Mouse (Mus musculus) ovary, postnatal 36 days (tissue): Measurements from ENCODE around the gene Zfp174.
A peak's percentile ranks its signal among the peaks of the same experiment; 100 is the strongest.
"Not testable (repeated sequence)": the region's sequence is repeated elsewhere in the genome, so short reads cannot be mapped to it uniquely, and the experiment has no call there.

ENCODE experiments used
- DNase-seq: peaks from one replicate; pipeline ENCODE4 v3.0.0; 2022; ENCODE audit warnings: low spot score, mixed read lengths

Gene Zfp174

GRCm38 (mm10) chr16:3846711-3847518 is at the start of gene Zfp174:
Gene Zfp174, plus strand, starts transcription at chr16:3847268.
- DNase-seq = peak; percentile 89

- DNase-seq = no peak
Observed at GRCm38 (mm10) chr16:3808176-3808575, 38.9 kb upstream of the Zfp174 start.

DNA sequence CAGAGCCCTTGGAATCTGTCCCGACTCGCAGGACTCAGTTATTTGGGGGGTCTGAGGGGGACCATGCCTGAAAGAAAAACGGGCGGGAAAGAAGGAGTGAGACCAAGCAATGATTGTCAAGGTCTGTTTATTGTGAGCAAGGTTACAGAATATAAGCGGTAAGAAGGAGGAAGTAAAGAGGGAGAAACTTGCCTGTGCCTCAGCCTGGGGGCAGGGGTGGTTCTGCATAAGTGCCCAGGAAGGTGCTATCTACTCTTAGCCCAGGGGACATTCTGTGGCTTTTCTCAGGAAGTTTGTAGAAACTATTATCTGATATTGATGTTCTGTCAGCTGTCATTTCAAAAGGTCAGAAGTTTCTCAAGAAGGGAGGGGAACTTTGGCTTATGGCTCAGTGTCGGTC is 32.4 kb upstream of the Zfp174 start:
- not testable (repeated sequence) for DNase-seq

GRCm38 (mm10) chr16:3820202-3820601 is 26.9 kb upstream of the Zfp174 start:
- DNase-seq = no peak

DNA sequence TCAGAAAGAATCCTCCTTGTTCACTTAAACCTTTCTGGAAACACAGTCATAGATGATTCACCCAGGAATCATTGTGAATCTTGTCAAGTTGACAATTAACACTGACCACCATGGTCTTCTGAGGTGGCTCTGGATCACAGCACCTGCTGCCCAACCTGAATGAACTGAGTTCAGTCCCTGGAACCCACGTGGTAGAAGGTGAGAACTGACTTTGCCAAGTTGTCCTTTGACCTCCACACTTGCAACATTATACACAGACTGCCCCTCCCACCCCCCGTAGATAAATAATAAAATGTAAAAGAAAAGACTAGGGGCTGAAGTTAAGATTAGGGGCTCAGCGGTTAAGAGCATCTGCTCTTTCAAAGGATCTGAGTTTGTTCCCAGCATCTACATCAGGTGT is 19.0 kb upstream of the Zfp174 start:
- DNase-seq = no peak

DNA sequence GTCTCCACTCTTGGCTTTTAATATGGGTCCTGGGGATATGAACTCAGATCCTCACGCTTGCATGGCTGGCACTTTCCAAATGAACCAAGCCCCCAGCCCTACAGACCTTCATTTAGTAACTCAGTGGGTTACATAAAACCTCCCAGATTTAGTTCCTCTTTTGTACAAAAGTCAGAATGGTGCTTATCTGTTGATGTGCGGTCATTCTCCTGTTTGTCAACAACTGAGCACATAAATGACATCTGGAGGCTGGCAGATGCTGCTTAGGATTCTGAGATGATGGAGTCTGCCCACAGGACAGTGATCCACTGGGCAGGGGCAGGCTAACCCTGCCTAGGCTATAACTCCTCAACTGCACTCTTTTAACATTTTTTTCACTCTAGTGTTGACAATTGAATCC is 17.3 kb upstream of the Zfp174 start:
- no peak for DNase-seq

DNA sequence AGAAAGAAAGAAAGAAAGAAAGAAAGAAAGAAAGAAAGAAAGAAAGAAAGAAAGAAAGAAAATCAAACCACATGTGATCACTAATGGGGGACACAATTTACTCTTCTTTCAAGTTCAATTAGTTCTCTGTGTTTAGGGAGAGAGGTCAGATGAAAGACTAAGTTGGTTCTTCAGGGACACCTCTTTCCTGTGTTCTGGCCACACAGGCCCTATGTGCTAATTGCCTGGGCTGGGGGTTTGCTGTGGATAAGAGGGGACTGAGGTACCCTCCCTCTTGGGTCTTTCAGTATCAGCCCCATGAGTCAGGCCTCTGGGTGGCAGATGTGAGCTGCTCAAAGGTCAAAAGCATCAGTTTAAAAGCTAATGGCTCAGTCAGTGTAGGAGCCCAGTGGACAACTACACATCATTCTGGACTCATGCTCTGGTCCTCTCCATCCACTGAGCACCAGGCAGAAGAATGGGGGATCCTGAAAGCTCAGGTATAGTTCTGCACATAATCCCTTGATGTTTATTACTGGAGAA is 16.4 kb upstream of the Zfp174 start, which contains the start of gene Olfr15:
Gene Olfr15, plus strand, starts transcription at position 291 of the 522 bp plus-strand sequence.
- no peak for DNase-seq

- DNase-seq = no peak
Observed at GRCm38 (mm10) chr16:3835461-3835860, 11.6 kb upstream of the Zfp174 start.

DNA sequence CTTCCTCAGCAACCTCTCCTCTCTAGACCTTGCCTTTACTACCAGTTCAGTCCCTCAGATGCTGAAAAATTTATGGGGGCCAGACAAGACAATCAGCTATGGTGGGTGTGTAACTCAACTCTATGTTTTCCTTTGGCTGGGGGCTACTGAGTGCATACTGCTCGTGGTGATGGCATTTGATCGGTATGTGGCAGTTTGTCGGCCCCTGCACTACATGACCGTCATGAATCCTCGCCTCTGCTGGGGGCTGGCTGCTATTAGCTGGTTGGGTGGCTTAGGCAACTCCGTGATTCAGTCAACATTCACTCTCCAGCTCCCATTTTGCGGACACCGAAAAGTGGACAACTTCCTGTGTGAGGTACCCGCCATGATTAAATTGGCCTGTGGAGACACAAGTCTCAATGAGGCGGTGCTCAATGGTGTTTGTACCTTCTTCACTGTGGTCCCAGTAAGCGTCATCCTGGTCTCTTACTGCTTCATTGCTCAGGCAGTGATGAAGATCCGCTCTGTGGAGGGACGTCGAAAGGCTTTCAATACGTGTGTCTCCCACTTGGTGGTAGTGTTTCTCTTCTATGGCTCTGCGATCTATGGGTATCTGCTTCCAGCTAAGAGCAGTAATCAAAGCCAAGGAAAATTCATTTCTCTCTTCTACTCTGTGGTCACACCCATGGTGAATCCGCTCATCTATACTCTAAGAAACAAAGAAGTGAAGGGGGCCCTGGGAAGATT is 7.7 kb upstream of the Zfp174 start:
- DNase-seq = no peak

- no peak for DNase-seq
Observed at GRCm38 (mm10) chr16:3842989-3843388, 4.1 kb upstream of the Zfp174 start.

GRCm38 (mm10) chr16:3843796-3844195 is 3.3 kb upstream of the Zfp174 start:
- DNase-seq = no peak

DNA sequence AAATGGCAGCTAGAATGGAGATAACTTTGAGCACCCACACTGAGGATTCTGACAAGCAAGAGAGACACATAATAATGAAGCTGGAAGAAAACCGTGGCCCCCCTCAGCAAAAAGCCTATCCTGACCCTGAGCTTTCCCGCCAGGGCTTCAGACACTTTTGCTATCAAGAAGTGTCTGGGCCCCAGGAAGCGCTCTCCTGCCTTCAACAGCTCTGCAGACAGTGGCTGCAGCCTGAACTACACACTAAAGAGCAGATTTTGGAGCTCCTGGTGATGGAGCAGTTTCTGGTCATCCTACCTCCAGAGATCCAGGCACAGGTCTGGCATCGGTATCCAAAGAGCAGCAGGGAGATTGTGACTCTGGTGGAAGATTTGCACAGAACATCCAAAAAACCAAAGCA is 803 bp downstream of the Zfp174 start:
- DNase-seq = no peak

GRCm38 (mm10) chr16:3848416-3848815 is 1.3 kb downstream of the Zfp174 start:
- DNase-seq = no peak

GRCm38 (mm10) chr16:3851301-3851700 is 4.2 kb downstream of the Zfp174 start:
- DNase-seq = peak; percentile 28

DNA sequence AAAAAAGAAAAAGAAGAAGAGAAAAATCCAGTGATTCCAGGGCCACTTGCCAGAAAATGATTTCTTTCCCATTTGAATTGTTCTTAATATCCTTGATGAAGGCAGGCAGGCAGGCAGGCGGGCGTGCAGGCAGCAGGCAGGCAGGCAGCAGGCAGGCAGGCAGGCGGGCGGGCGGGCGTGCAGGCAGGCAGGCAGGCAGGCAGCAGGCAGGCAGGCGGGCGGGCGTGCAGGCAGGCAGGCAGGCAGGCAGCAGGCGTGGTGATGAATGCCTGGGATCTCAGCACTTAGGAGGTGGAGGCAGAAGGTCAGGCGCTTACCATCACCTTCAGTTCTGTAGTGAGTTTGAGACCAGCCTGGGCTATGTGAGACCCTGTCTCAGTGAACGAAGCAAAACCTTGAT is 5.5 kb downstream of the Zfp174 start:
- DNase-seq = no peak

DNA sequence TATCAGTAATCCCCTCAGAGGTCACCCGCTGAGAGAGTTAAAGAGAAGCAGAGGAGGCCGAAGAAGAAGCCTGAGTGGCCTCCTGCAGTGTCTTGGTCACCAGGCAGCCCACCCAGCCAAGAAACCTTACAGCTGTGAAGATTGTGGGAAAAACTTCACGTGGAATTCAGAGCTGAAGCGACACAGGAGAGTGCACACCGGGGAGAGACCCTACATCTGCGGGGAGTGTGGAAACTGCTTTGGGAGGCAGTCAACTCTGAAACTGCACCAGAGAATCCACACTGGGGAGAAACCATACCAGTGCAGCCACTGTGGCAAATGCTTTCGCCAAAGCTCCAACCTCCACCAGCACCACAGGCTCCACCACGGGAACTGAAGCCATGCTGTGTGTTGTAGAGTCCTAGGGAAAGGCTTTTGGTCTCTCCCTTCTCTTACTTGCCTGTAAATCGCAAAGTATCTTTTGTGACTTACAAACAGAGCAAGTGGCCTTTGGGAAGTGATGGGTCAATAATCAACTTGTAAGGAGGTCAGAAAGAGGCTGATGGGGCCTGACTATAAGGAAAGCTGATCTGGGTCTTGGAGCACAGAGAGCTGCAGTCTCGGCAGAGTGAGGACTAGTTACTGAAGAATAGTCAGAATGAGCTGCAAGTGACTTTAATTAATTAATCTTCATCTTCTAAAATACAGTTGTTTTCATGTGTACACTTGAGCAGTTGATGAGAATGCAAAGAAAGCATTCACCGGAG is 7.5 kb downstream of the Zfp174 start:
- no peak for DNase-seq

GRCm38 (mm10) chr16:3855776-3856175 is 8.7 kb downstream of the Zfp174 start:
- DNase-seq = no peak

DNA sequence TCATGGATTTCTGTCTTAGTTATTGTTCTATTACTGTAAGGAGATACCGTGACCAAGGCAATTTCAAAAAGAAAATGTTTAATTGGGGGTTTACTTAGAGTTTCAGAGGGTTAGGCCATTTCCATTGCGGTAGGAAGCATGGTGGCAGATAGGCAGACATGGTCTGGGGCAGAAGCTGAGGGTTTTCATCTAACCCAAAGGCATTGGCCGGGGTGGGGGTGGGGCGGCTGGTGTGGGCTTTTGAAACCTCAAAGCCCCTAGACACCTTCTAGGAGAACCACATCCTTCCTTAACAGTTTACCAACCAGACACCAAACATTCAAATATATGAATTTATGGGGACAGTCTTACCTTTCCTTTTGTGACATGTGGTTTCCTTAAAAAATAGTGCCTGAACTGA is 12.2 kb downstream of the Zfp174 start:
- no peak for DNase-seq

GRCm38 (mm10) chr16:3871815-3872214 is 24.7 kb downstream of the Zfp174 start:
- DNase-seq = no peak

DNA sequence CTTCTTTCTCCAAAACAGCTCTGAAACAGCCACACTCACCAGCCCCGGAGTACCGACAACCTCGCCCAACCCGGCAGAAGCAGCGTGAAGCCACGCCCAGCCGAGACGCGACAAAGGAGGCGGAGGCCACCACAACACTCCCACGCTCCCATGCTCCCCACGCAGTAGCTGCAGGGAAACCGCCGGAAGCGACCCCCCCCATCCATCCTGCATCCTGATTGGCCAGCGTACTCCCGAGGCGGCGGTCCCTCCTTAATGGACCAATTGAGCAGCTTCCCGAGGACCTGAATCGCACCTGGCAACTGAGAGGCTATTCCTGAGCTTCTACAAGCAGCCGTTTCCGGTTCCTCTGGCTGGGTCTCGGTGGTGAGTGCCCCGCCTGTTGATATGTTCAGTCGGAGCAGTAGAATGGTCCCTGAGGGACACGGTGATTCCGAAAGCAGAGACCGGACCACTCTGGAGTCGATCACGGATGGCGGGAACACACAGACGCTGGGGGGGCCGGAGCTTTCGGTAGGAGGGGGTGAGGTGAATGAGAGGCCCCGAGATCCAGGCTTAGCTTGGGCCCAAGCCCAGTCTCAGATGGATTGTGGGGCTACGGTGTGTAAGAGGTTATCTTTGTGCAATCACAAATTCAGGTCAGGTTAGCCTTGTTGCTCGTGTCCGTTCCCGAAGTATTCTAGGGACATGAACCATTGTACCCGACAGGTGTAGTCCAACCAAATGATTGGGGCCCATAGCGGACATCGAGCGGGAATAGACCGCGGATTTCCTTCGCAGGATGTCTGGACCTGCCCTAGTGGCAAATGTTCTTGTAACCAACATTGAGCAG is 25.4 kb downstream of the Zfp174 start, which contains the start of gene Naa60:
Gene Naa60, plus strand, starts transcription at position 160 of the 832 bp plus-strand sequence.
- peak; percentile 91 for DNase-seq

GRCm38 (mm10) chr16:3876346-3876745 is 29.3 kb downstream of the Zfp174 start:
- DNase-seq = no peak
